Mouse (Mus musculus): ENCODE measurements around the gene Zfp11.
A peak's percentile ranks its signal among the peaks of the same experiment; 100 is the strongest.

Gene Zfp11

DNA sequence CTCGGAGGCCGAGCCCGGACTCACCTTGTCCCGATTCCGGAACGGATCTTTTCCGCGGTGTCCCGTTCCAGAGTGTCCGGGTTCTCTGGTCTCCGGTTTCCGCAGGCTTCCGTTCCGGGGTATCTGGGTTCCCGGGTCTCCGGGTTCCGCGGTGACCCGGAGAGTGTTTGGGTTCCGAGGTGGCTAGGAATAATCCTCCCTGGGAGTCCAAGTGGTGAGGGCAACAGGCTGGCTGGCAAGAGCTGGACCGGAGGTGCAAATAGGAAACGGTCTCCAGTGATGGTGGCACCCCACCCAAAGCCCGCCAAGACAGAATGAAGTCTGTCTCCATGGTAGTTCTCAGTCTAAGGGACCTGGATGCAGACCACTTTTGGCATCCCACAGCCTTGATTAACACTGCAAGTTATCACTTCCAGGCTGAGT lies at the start of gene Zfp11:
Gene Zfp11, minus strand, starts transcription at position 64 of the 423 bp plus-strand sequence.
- peak; percentile 7; the same call in 1 of the 2 replicates for TF ChIP-seq GATA4 (IDR thresholded peaks at IDR 0.05; ENCODE audit: insufficient replicate concordance, low read length)

DNA sequence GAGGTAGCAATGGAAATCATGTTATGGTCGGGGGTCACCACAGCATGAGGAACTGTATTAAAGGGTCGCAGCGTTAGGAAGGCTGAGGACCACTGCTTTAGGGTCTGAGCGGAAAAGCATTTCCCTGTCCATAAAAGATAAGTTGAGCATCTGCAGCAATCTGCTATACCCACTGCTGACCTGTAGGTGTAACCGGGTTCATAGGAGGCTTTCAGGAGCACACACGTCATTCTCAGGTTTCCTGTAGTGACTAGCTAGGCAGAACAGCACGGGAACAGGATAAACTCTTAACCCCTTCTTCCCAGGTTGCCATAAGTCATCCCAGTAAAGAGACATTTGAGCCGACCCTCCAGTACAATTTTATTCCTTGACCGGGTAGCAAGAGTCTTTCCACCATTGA lies 47.1 kb upstream of the Zfp11 start:
- no peak for TF ChIP-seq GATA4 (IDR thresholded peaks at IDR 0.05; ENCODE audit: insufficient replicate concordance, low read length)

DNA sequence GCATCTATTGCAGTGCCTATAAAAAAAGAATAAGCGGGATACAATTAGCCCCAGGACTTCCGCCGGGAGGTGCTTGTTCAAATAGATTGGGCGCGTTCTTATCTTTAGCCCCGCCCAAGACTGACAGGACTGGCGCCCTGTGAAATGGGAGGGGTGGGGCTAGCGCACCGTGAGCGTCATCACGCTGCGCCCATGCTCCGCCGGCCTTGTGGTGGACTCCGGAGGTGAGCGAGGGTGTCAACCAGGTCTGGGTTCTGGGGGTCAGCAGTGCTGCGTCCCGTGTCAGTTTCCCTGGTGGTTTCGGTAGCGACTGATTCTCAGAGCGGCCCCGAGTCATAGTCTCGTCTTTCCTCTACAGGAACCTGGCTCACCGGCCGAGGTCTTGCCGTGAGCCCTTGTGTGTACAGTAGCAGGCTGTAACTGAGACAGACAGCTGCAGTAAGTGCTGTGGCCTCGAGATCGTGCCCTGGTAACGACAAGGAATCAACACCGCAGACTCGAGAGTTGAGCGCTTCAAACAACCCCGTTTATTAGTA lies 45.5 kb upstream of the Zfp11 start, which contains the start of gene Mrps17:
Gene Mrps17, plus strand, starts transcription at position 172 of the 536 bp plus-strand sequence.
- peak; percentile 99; the same call in 1 of the 2 replicates for TF ChIP-seq GATA4 (IDR thresholded peaks at IDR 0.05; ENCODE audit: insufficient replicate concordance, low read length)

DNA sequence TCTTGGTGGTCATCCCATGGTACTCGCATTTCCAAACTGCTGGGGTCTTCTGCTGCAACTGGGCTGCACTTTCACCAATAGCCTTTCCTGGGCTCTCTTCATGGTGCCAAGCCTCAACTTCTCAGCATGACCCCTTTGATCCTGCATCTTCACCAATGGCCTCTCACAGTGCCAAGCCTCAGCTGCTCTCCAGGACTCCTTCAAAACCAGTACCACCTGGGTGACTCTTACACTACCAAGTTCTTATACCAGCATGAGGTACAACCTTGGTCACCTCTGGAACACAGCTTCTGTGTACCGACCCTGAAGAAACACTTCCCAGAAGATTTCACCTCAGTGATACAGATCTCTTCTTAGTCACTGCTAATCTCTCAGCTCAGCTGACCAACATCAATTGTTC lies 38.5 kb upstream of the Zfp11 start, which contains the start of gene Sept14:
Gene Sept14, minus strand, starts transcription at position 101 of the 400 bp plus-strand sequence.
- TF ChIP-seq GATA4 (IDR thresholded peaks at IDR 0.05; ENCODE audit: insufficient replicate concordance, low read length), result no peak

DNA sequence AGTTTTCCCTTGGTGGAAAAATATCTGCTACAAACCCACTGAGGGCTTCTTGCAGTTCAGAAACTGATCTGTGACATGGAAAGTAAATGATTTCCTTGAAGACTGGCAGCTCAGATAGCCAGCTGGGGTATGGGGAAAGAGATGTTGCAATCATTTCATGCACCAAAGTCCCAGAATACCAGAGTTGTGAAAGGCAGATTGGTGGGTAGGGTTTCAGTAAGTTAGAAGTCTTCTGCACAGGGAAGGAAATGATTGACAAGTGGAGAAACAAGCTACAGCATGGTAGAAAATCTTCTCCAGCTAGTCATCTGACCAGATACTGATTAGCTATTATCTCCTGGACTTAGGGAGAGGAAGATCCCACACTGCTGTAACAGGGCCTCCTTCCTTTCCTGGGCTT lies 33.5 kb upstream of the Zfp11 start:
- TF ChIP-seq GATA4 (IDR thresholded peaks at IDR 0.05; ENCODE audit: insufficient replicate concordance, low read length), result peak; percentile 55; the same call in 1 of the 2 replicates

DNA sequence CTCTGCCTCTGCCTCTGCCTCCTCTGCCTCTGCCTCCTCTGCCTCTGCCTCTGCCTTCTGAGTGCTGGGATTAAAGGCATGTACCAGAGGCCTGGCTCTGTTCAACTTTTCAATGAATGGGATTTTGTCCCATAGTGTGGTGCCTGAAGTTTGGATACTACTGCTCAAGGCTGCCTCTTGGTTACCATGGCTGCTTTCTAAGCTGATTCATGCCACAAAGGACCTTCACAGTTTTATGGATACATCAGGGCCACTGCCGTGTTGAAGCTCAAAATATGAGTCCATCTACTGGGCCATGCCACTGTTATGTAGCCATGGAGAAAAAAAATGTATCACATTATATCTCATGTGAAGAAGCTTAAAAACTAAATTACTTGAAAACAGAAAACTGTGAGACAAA lies 31.8 kb upstream of the Zfp11 start:
- no peak for TF ChIP-seq GATA4 (IDR thresholded peaks at IDR 0.05; ENCODE audit: insufficient replicate concordance, low read length)

DNA sequence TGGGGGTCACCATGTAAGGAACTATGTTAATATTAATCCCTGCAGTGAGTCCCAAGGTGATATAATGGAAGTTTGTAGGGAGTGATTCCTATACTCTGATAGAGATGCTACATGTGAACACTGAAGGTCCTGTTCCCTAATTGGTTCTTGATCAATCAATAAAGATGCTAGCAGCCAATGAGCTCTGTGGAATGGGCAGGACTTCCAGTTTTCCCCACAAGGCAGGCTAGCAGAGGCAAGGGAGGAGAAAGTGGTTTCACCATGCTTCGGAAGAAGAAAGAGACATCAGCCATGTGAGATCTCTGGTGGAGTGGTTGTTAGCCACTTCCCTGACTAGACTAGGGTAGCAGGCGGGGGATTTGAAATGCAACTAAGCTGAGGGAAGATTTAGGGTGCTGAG lies 30.6 kb upstream of the Zfp11 start:
- TF ChIP-seq GATA4 (IDR thresholded peaks at IDR 0.05; ENCODE audit: insufficient replicate concordance, low read length), result no peak

DNA sequence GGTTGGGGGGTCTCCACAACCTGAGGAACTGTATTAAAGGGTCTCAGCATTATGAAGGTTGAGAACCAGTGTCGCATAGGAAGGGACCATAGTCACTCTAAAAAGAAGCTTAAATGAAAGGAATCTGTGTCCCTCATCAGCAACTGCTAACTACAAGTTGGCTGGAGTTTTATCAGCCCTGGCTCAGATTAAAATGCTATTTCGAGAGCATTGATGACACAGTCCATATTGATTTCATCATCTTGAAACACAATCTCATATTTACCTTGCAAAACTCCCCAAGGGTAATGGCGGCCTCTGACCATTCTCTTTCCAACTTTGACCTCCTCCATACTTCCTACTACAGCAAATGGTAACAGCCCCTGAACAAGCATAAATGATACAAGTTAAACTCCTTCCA lies 20.6 kb upstream of the Zfp11 start:
- peak; percentile 75 for TF ChIP-seq GATA4 (IDR thresholded peaks at IDR 0.05; ENCODE audit: insufficient replicate concordance, low read length)

DNA sequence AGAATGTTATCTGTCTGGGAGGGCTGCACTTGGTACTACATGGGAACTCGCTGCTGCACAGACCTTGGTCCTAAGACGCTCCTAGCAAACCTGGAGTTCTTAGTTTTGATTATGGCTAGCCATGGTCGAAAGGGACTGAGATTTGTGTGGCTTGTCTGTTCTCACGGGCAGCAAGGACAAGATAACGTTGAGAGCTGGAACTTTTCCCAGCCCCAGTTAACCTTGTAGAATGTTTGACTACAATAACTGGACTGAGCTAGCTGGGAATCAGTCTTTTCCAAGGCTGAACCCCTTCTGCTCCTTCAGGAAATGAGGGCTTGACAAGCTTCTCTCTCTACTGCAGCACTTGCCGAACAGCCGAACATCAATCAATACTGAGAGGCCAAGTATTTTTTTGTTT lies 17.7 kb upstream of the Zfp11 start:
- no peak for TF ChIP-seq GATA4 (IDR thresholded peaks at IDR 0.05; ENCODE audit: insufficient replicate concordance, low read length)

DNA sequence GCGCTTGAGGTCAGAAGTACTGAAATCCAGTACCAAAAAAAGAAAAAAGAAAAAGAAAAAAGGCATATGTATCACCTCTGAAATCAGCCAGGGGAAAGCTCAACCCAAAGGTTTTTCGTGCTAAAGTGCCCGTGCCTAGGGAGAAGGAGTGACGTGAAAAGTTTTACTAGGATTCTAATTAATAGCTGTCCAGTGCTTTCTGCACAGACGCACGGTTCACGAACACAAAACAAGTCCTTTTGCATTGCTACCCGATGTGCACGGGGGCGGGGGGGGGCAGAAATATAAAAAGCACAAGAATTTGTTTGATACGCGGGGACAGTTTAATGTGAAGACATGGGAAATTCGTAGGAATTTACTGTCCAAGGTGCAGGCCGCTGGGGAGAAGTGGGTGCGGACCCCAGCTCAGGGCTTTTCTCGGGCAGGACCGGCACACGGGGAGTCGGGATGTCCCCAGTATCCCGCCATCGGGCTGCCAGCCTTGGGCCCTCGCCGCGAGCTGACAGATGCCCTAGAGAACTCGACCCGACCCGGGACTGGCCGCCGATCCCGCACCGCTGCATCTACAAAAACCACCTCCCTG lies 355 bp downstream of the Zfp11 start:
- no peak for TF ChIP-seq GATA4 (IDR thresholded peaks at IDR 0.05; ENCODE audit: insufficient replicate concordance, low read length)

DNA sequence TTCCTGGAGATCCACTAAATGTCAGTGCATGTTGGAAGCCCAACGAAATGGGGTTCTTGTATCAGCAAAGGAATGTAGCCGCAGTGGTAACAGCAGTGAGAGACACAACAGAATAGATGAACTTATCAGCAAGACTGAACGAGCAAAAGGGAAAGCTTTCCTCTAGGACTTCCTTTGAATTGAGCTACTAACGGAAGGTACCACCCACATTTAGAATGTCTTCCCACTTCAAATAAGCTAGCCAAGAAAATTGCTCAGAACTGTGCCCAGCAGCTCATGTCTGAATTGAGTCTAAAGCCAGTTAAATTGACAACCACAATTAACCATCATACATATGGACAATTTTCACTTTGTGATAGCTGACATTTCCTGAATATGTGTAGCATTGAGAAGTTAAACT lies 2.0 kb downstream of the Zfp11 start:
- TF ChIP-seq GATA4 (IDR thresholded peaks at IDR 0.05; ENCODE audit: insufficient replicate concordance, low read length), result no peak

DNA sequence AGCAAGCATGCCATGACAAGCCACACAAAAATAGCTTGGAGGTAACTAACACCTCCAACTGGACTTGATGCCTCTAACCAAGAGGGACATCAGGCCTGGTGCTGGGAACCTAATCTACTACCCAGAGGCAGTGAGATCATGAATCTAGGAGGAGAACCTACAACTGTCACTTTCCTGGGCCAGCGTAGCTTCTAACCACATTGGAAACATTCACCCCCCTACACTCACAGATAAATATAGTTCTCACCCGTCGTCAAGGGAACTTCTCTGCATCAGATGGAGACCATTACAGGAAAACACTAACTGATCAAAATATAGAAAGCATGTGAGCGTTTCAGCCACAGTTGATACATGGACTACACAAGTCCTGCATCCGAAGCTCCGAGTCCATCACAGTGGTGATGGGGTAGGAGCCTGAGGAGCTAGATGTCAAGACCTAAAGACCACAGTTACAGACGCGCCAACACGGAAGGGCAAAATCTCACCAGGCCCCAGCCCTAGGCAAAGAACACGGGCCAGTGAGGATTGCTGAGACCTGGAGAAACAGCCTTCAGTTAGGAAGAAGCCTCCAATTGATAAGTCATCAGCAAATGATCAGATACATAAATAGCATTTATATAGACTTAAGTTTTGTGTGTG lies 3.5 kb downstream of the Zfp11 start:
- no peak for TF ChIP-seq GATA4 (IDR thresholded peaks at IDR 0.05; ENCODE audit: insufficient replicate concordance, low read length)

DNA sequence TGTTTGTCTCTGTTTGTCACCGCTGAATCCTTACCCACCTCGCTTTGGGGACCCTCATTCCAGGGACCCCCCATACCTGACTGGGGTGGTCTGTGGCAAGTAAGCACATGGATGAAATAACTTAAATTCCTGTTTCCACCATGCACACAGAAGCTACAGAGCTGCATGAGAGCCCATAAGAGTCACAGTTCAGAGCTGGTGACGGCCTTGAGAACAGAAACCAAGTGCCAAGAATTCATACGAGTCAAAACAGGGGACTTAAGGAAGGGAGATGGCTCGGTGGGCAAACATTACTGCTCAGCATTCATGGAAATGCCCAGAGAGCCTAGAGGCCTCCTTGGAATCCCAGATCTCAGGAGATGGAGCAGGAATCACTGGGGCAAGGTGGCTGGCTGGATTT lies 5.8 kb downstream of the Zfp11 start:
- no peak for TF ChIP-seq GATA4 (IDR thresholded peaks at IDR 0.05; ENCODE audit: insufficient replicate concordance, low read length)

DNA sequence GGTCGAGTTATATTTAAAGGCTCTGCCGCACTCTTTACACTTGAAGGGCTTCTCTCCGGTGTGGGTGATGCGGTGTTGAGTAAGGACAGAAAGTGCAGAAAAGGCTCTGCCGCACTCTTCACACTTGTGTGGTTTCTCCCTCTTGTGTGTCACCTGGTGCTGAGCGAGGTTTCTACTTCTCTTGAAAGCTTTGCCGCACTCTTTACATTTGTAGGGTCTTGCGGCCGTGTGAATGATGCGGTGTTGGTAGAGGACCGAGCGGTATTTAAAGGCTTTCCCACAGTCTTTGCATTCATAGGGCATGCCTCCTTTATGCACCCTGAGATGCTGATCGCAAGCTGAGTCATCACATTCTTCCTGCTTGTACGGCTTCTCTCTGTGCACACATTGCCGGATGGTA lies 12.0 kb downstream of the Zfp11 start:
- no peak for TF ChIP-seq GATA4 (IDR thresholded peaks at IDR 0.05; ENCODE audit: insufficient replicate concordance, low read length)

DNA sequence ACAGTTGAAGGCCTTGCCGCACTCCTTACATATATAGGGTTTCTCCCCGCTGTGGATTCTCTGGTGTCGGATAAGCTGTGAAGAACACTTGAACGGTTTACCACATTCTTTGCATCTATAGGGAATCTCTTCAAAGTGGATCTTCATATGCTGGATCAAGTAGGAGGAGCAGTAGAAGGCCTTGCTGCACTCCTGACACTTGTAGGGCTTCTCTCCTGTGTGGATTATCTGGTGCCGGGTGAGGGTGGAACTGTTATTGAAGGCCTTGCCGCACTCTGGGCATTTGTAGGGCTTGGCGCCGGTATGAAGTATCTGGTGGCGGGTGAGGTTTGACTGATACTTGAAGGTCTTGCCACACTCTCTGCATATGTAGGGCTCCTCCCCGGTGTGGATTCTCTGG lies 12.9 kb downstream of the Zfp11 start:
- TF ChIP-seq GATA4 (IDR thresholded peaks at IDR 0.05; ENCODE audit: insufficient replicate concordance, low read length), result no peak

DNA sequence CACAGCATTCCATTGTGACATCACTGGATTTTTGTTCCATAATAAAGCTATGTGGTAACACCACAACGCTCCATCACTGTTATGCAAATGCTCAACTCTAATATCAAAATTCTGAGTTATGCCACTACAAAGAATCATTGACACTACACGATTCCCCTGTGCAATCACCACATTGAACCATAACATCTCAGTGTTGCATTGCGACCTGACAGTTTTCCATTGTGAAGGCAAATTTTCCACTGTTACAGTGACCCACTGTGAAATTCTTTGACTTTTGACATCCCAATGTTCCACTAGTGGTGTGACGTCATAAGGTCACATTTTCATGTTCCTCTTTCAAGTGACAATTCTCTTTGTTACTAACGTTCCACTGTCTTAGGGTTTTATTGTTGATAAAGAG lies 19.0 kb downstream of the Zfp11 start:
- TF ChIP-seq GATA4 (IDR thresholded peaks at IDR 0.05; ENCODE audit: insufficient replicate concordance, low read length), result no peak

All from liver, adult (tissue).